Mouse (Mus musculus) G1E (cell line): ENCODE results near the gene Car1.

Source experiments
- CTCF ChIP-seq: IDR thresholded peaks from 2 replicates; pipeline ENCODE4 v1.5.1; 2012; ENCODE audit warnings: low read depth, low read length, inconsistent platforms, mixed read lengths
- POLR2AphosphoS5 ChIP-seq: IDR thresholded peaks from 2 replicates; pipeline ENCODE4 v1.6.1; 2012; ENCODE audit warnings: low read depth, low read length, inconsistent platforms; ENCODE audit not compliant: insufficient replicate concordance

- TF ChIP-seq CTCF (no peak), POLR2AphosphoS5 (no peak)
These were observed 11.1 kb downstream of the Car1 start for GRCm38 (mm10) chr3:14797069-14797468.
